Mouse (Mus musculus): Measurements from ENCODE around the gene Dytn. TPM values are rescaled to one million over a fixed set of nuclear protein-coding genes. Genes with fewer than 3 reads are reported as not detected.

The Dytn gene
- polyA plus RNA-seq, 1 experiment from 2014 or later = not detected

DNA sequence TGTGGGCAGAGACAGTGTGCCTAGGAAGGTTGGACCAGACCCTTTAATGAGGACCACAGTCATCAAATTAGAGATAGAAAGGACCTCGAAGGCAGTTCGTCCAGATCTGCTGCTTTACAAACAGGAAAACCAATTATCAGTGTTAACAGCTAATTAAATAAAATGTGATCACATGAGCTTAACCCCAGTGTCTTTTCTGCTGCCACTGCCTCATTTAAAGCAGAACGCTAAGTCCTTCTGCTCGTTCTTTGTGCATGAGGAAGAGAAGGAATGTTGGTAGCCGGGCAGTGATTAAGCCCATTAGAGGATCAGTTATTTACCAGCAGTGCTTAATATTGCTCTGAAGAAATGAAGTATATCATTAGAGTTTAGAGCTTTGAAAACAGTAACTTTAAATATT, 109.9 kb downstream of the Dytn start:
- no peak for ATAC-seq (replicated peaks; ENCODE audit: insufficient number of reproducible peaks, insufficient read depth, low FRiP score, low read depth)
- H3K9ac ChIP-seq = no peak overlapping the region
- H3K4me2 ChIP-seq = no peak overlapping the region
- no peaks in the 10 kb centered on the region for H3K27me3 ChIP-seq
- no peaks in the 10 kb centered on the region for H3K9me3 ChIP-seq (replicated peaks)
- no peaks in the 10 kb centered on the region for H3K36me3 ChIP-seq
- H3K27ac ChIP-seq = no peak overlapping the region
- 64% methylated on average over 5 of the region's 5 CpGs for WGBS
- H3K4me1 ChIP-seq (replicated peaks) = no peaks in the 10 kb centered on the region
- no peak overlapping the region for H3K4me3 ChIP-seq

DNA sequence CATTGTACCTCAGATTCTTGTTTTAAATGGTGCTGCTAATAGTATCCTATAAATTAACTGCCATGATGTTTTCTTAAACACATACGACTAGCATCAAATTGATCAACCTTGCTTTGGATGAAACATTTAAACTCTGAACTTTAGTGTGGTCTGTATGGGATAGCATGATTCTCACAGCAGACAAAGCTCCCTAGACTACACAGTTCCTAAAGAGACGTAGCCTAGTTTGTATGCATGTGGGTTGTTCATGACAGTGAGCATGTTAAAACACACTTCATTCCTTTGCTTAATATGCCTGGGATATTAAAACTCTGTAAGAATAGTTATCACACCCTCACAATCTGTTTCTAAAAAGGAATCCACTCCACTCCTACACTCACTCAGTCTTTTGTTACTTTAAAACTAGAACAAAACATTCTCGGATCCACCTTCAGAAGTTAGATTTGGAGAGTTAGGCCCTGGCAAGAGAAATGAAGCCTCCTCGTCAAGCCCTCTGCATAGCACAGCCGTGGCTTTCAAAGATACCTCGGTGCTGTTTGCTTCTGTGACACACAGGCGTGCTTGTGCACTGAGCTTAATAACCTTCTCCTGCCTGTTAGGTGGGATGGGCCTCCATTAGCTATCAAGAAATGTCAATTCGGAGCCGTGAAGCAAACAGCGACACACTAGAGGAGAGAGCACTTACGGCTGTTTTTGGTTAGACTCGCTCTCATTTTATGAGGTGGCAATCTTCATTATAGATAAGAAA, 112.7 kb downstream of the Dytn start:
- Histone ChIP-seq H3K4me2 (no peak overlapping the region), H3K36me3 (no peaks in the 10 kb centered on the region), H3K27ac (no peak overlapping the region), H3K27me3 (no peaks in the 10 kb centered on the region), H3K9ac (no peak overlapping the region), H3K9me3 (replicated peaks) (no peaks in the 10 kb centered on the region), H3K4me1 (replicated peaks) (no peaks in the 10 kb centered on the region), H3K4me3 (no peak overlapping the region)
- ATAC-seq (replicated peaks; ENCODE audit: insufficient number of reproducible peaks, insufficient read depth, low FRiP score, low read depth) = no peak
- 56% methylated on average over 12 of the region's 12 CpGs for WGBS

DNA sequence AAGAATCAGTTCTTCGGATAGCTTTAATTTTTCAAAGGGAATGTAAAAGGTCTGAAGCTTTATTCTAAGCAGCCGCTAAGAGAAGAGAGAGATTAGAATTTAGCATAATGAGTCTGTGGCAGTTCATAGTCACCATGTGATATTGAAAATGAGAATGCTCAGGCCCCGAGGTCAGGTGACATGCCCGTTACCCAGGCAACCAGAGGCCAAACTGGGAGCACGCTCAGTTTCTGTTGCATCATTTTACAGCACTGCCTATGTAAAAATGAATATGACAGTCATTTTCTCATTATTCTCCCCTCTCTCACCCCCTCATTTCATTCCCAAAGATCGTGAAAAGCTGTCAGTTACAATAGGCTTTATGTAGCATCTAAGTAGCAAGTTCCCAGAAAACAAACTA, 113.3 kb downstream of the Dytn start:
- no peaks in the 10 kb centered on the region for H3K27me3 ChIP-seq
- H3K4me3 ChIP-seq = no peak overlapping the region
- WGBS = 71% methylated on average over 6 of the region's 6 CpGs
- no peaks in the 10 kb centered on the region for H3K9me3 ChIP-seq (replicated peaks)
- H3K27ac ChIP-seq = no peak overlapping the region
- H3K9ac ChIP-seq = no peak overlapping the region
- no peak overlapping the region for H3K4me2 ChIP-seq
- H3K36me3 ChIP-seq = no peaks in the 10 kb centered on the region
- ATAC-seq (replicated peaks; ENCODE audit: insufficient number of reproducible peaks, insufficient read depth, low FRiP score, low read depth) = no peak
- no peaks in the 10 kb centered on the region for H3K4me1 ChIP-seq (replicated peaks)

Other genes with a start within 250 kb of the Dytn start
- 1.2 and 2.1 TPM in 2 replicates for gene Adam23, start 241.0 kb downstream of the Dytn start, polyA plus RNA-seq (2015; fragmentation: Nextera tagmentation; extraction: Ambion mirVana)
- gene Gm39653, start 71.0 kb downstream of the Dytn start, polyA plus RNA-seq (2015; fragmentation: Nextera tagmentation; extraction: Ambion mirVana) = not detected in 2 replicates
- 0.10 TPM in 1 of 2 replicates, not detected in the other for gene Mdh1b, start 43.4 kb upstream of the Dytn start, polyA plus RNA-seq (2015; fragmentation: Nextera tagmentation; extraction: Ambion mirVana)
- gene Fastkd2, start 43.7 kb upstream of the Dytn start, polyA plus RNA-seq (2015; fragmentation: Nextera tagmentation; extraction: Ambion mirVana) = 45.3 and 46.0 TPM in 2 replicates
- 0.09 and 0.10 TPM in 2 replicates for gene 4933402D24Rik, start 82.3 kb upstream of the Dytn start, polyA plus RNA-seq (2015; fragmentation: Nextera tagmentation; extraction: Ambion mirVana)

All from heart, embryonic 15.5 days (tissue).